Mouse (Mus musculus): ENCODE measurements around the gene Mup14. TPM values are rescaled to one million over a fixed set of nuclear protein-coding genes. Genes with fewer than 3 reads are reported as not detected.
"Not testable (repeated sequence)": the region's sequence is repeated elsewhere in the genome, so short reads cannot be mapped to it uniquely, and the experiment has no call there.

Mup14 gene
- not detected in 2 replicates for polyA plus RNA-seq (2012; rRNA removed)

GRCm38 (mm10) chr4:61303900-61304299, at the start of gene Mup14:
TSS of gene Mup14 (minus strand) at chr4:61304000.
- not testable (repeated sequence) for DNase-seq (ENCODE audit: extremely low spot score in 1 of 2, low spot score in 1 of 2)

- DNase-seq (ENCODE audit: extremely low spot score in 1 of 2, low spot score in 1 of 2) = not testable (repeated sequence)
Observed at GRCm38 (mm10) chr4:61338108-61338507, 34.3 kb upstream of the Mup14 start.

Other genes with a start within 250 kb of the Mup14 start
- gene Mup13, start 75.7 kb downstream of the Mup14 start, polyA plus RNA-seq (2012; rRNA removed) = not detected in 2 replicates
- not detected in 2 replicates for gene Mup15, start 135.7 kb upstream of the Mup14 start, polyA plus RNA-seq (2012; rRNA removed)
- gene Mup16, start 215.5 kb upstream of the Mup14 start, polyA plus RNA-seq (2012; rRNA removed) = not detected in 2 replicates

Data from frontal cortex, adult 2 months (tissue).